Mouse (Mus musculus) heart, postnatal 0 days (tissue): ENCODE results near the gene Chpf2. TPM values are rescaled to one million over a fixed set of nuclear protein-coding genes. Genes with fewer than 3 reads are reported as not detected.

Source experiments
- ATAC-seq: fragments of 200-750 bp; cut with Nextera tagmentation; 2 replicates; pipeline ENCODE4 v1.8.0; 2017; ENCODE audit warnings: low read depth, moderate number of reproducible peaks, moderate library complexity; ENCODE audit not compliant: insufficient read depth
- DNase-seq: peaks from one replicate; pipeline ENCODE4 v3.0.0-alpha.2; 2016; ENCODE audit warnings: low spot score
- H3K27ac ChIP-seq: fragments of 300-500 bp; sonication (generic); 2 replicates; pipeline ENCODE4 v1.5.1; 2014; ENCODE audit warnings: low read depth, mild to moderate bottlenecking
- H3K27me3 ChIP-seq: fragments of 300-500 bp; sonication (generic); 2 replicates; pipeline ENCODE4 v1.6.1; 2014; ENCODE audit warnings: low read length, mixed read lengths; ENCODE audit not compliant: control insufficient read depth, insufficient read depth
- H3K36me3 ChIP-seq: fragments of 300-500 bp; sonication (generic); replicated peaks from 2 replicates; pipeline ENCODE4 v1.6.1; 2014; ENCODE audit warnings: low read length, mixed read lengths; ENCODE audit not compliant: control insufficient read depth, insufficient read depth
- H3K4me1 ChIP-seq: fragments of 300-500 bp; sonication (generic); 2 replicates; pipeline ENCODE4 v1.6.1; 2014; ENCODE audit warnings: antibody characterized with exemption; ENCODE audit not compliant: control insufficient read depth, insufficient read depth
- H3K4me2 ChIP-seq: fragments of 300-500 bp; sonication (generic); 2 replicates; pipeline ENCODE4 v1.6.1; 2014; ENCODE audit warnings: low read depth, mild to moderate bottlenecking, low read length, moderate library complexity
- H3K4me3 ChIP-seq: fragments of 300-500 bp; sonication (generic); 2 replicates; pipeline ENCODE4 v1.5.1; 2014; ENCODE audit warnings: low read depth, low read length
- H3K9ac ChIP-seq: fragments of 300-500 bp; sonication (generic); replicated peaks from 2 replicates; pipeline ENCODE4 v1.6.1; 2014; ENCODE audit warnings: low read depth, low read length, mixed read lengths
- H3K9me3 ChIP-seq: fragments of 300-500 bp; sonication (generic); replicated peaks from 2 replicates; pipeline ENCODE4 v1.6.1; 2016; ENCODE audit warnings: low read length; ENCODE audit not compliant: control insufficient read depth
- CTCF ChIP-seq: IDR thresholded peaks from 2 replicates; pipeline ENCODE4 v1.5.1; 2016; ENCODE audit warnings: antibody characterized with exemption, control low read depth, low read depth
- EP300 ChIP-seq: IDR thresholded peaks from 2 replicates; pipeline ENCODE4 v1.6.1; 2016; ENCODE audit warnings: antibody characterized with exemption, low read depth
- WGBS: fragments of 180-500 bp; shearing (Covaris S2); extraction: QIAGEN DNeasy Blood & Tissue Kit; methylation state at CpG from one replicate; pipeline ENCODE4 v1.1.7; 2014; 5-methylcytosine and 5-hydroxymethylcytosine counted together
- polyA plus RNA-seq: library from polyadenylated mRNA; unstranded; fragments of >200 nt; fragmentation: Nextera tagmentation; extraction: Ambion mirVana; gene quantifications from 2 replicates; pipeline ENCODE4 v1.2.1, GENCODE M21; 2015
- total RNA-seq: library from RNA; depleted of rRNA; stranded (reverse); fragments of >200 nt; gene quantifications from 2 replicates; pipeline ENCODE4 v1.2.3, GENCODE M21; 2014; ENCODE audit warnings: low replicate concordance

Chpf2 gene
- total and polyA plus RNA-seq, 2 experiments from 2014 or later, result 13.2 to 64.4 TPM

GRCm38 (mm10) chr5:24597221-24597728, 10.7 kb downstream of the Chpf2 start:
- no peak overlapping the region for H3K9ac ChIP-seq
- DNase-seq (peak; percentile 85), ATAC-seq (no peak)
- no peaks in the 10 kb centered on the region for H3K9me3 ChIP-seq
- no peak overlapping the region for H3K4me3 ChIP-seq
- WGBS, result 76% methylated on average over 2 of the region's 2 CpGs
- peaks cover 20% of the 10 kb centered on the region for H3K4me1 ChIP-seq
- no peak overlapping the region for H3K4me2 ChIP-seq
- peaks cover 38% of the 10 kb centered on the region for H3K36me3 ChIP-seq
- H3K27ac ChIP-seq, result no peak overlapping the region
- no peak for TF ChIP-seq EP300
- peak; percentile 71 for TF ChIP-seq CTCF
- H3K27me3 ChIP-seq, result no peaks in the 10 kb centered on the region

DNA sequence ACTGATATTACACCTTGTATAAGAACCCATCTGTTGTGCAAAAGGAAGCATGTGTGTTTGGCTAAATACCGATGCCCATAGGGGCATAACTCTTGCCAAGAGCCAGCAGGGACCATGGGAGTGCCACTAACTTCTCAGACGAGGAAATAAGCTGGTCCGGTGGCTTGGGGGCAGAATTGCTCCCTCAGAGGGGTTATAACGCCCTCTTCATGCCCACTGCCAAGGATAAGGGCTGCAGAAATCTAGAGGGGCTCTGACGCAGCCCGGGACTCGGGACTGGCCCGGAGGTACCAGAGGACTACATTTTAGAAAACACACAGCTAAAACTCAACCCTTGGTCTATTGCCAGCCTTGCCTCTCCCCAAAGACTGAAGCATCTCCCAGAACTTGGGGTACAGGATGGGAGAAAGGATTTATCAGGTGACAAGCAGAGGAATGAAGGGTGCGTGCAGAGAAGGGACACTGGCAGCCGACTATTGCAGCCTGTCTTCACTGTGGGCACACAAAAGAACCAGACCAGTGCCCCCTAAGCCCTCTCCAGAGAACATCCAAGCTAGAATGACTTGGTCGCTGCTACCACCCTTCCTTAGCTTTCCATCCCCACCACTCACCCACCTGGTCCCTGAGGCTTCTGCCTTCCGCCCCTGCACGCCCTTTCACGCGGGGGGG, 11.5 kb downstream of the Chpf2 start:
- no peaks in the 10 kb centered on the region for H3K27me3 ChIP-seq
- peak overlapping the region; percentile 49 for H3K9ac ChIP-seq
- H3K36me3 ChIP-seq, result peaks cover 30% of the 10 kb centered on the region
- ATAC-seq (no peak), DNase-seq (no peak)
- H3K27ac ChIP-seq, result no peak overlapping the region
- 35% methylated on average over 15 of the region's 15 CpGs for WGBS
- H3K4me3 ChIP-seq, result peak overlapping the region; percentile 44
- no peaks in the 10 kb centered on the region for H3K9me3 ChIP-seq
- peaks cover 20% of the 10 kb centered on the region for H3K4me1 ChIP-seq
- TF ChIP-seq EP300 (no peak), CTCF (no peak)
- H3K4me2 ChIP-seq, result peak overlapping the region; percentile 78

- ATAC-seq (peak; percentile 7; the same call in 1 of the 2 replicates), DNase-seq (peak; percentile 37)
- WGBS, result under 1% methylated on average over 39 of the region's 41 CpGs
- Histone ChIP-seq H3K4me3 (peak overlapping the region; percentile 44), H3K4me2 (peak overlapping the region; percentile 78), H3K27me3 (no peaks in the 10 kb centered on the region), H3K9me3 (no peaks in the 10 kb centered on the region), H3K9ac (peak overlapping the region; percentile 49), H3K36me3 (peaks cover 24% of the 10 kb centered on the region), H3K4me1 (peaks cover 26% of the 10 kb centered on the region), H3K27ac (no peak overlapping the region)
- peak; percentile 51 for TF ChIP-seq CTCF
- TF ChIP-seq EP300, result no peak
Measured at GRCm38 (mm10) chr5:24598570-24599006, 12.0 kb downstream of the Chpf2 start.

GRCm38 (mm10) chr5:24599137-24599536, 12.6 kb downstream of the Chpf2 start:
- H3K27ac ChIP-seq, result no peak overlapping the region
- peak overlapping the region; percentile 78 for H3K4me2 ChIP-seq
- H3K9ac ChIP-seq, result 0 out of 2 replicates have a peak overlapping the region, but pooled peaks have one; percentile 49
- no peaks in the 10 kb centered on the region for H3K9me3 ChIP-seq
- TF ChIP-seq EP300 (no peak), CTCF (no peak)
- H3K36me3 ChIP-seq, result peaks cover 20% of the 10 kb centered on the region
- H3K27me3 ChIP-seq, result no peaks in the 10 kb centered on the region
- ATAC-seq (no peak), DNase-seq (no peak)
- WGBS, result 21% methylated on average over 8 of the region's 8 CpGs
- H3K4me1 ChIP-seq, result peaks cover 31% of the 10 kb centered on the region
- H3K4me3 ChIP-seq, result peak overlapping the region; percentile 44; the same call in 1 of the 2 replicates

DNA sequence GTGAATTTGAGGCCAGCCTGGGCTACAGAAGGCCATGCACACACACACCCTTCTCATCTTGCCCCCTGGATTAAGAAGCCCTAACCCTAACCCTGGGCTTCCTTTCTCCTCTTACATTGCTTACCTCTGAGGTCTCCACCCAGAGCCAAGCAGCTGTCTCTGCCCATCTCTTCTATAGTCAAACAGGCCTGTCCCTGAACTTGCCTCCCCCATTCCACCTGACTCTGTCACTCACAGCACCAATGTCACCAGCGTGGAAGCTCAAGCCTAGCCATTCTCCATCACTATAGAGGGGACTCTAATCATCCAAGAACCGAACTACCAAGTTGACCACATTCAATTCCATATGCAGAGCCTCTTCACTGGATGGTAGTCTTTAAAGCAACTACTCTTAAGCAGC, 13.7 kb downstream of the Chpf2 start:
- ATAC-seq, result no peak
- H3K4me2 ChIP-seq, result peak overlapping the region; percentile 80; the same call in 1 of the 2 replicates
- H3K27ac ChIP-seq, result 0 out of 2 replicates have a peak overlapping the region, but pooled peaks have one; percentile 98
- H3K27me3 ChIP-seq, result no peaks in the 10 kb centered on the region
- TF ChIP-seq CTCF (no peak), EP300 (no peak)
- H3K4me1 ChIP-seq, result peaks cover 32% of the 10 kb centered on the region
- H3K4me3 ChIP-seq, result no peak overlapping the region
- no peak for DNase-seq
- peaks cover 10% of the 10 kb centered on the region for H3K36me3 ChIP-seq
- H3K9me3 ChIP-seq, result no peaks in the 10 kb centered on the region
- H3K9ac ChIP-seq, result no peak overlapping the region
- 44% methylated on average over 2 of the region's 2 CpGs for WGBS
